Mouse (Mus musculus): ENCODE results near the gene Olfr63.
"Not testable (repeated sequence)": the region's sequence is repeated elsewhere in the genome, so short reads cannot be mapped to it uniquely, and the experiment has no call there.

The Olfr63 gene

DNA sequence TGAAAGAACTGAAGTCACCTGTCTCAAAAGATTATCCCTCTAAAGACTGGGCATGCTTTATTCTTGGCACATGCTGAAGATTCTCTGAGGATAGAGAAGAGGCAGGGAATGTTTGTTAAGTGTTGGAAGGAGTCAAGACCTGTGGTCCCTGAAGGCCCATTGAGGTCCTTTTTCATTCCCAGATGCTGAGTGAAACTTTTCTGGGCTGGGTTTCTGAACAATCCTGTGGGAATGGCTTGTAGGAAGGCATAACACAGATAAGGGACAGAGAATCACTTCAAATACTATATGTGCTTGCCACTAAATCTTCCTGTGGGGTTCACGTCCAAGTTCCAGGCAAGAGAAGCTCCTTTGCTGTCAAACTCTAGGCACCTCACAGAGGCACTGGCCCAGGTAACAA, at the start of gene Olfr63:
Gene Olfr63 (plus strand): TSS at position 301 of the 400 bp plus-strand sequence.
- DNase-seq (ENCODE audit: extremely low read depth, insufficient read length, low spot score), result no peak

DNA sequence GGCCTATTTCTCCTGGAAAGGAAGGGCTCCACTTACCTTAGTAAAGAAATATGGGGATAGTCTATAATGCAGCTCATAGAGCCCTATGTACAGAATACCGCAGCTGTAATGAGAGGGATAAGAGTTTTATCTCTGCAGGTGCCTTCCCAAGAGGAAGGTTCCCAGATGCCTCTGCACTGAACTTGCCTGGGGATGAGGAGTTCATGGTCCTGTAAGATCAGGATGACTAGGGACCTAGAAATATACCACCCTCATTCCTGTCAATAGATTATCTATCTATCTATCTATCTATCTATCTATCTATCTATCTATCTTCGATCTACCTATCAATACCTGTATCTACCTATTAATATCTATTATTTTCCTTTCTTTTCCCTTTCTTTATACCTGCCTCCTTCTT, 42.9 kb upstream of the Olfr63 start, which contains the start of gene Olfr1564:
Gene Olfr1564 (minus strand): TSS at position 101 of the 400 bp plus-strand sequence.
- DNase-seq (ENCODE audit: extremely low read depth, insufficient read length, low spot score), result no peak

DNA sequence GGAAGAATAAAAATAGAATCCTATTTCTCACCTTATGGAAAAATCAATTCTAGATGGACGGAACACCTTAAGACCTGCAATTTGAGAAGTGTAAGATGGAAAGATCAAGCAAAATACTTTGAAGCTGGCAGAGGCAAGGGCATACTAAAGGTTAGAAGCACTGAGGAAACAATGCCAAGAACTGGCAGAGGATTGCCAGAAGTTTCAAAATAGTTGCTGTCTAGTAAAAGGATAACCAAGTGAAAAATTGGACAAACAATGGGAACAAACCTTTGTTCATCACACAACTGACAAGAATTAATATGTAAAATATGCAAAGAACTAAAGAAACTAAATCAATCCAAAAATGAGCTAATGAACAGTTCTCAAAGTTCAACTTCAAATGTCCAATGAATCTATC, 27.8 kb upstream of the Olfr63 start:
- DNase-seq (ENCODE audit: extremely low read depth, insufficient read length, low spot score), result not testable (repeated sequence)

DNA sequence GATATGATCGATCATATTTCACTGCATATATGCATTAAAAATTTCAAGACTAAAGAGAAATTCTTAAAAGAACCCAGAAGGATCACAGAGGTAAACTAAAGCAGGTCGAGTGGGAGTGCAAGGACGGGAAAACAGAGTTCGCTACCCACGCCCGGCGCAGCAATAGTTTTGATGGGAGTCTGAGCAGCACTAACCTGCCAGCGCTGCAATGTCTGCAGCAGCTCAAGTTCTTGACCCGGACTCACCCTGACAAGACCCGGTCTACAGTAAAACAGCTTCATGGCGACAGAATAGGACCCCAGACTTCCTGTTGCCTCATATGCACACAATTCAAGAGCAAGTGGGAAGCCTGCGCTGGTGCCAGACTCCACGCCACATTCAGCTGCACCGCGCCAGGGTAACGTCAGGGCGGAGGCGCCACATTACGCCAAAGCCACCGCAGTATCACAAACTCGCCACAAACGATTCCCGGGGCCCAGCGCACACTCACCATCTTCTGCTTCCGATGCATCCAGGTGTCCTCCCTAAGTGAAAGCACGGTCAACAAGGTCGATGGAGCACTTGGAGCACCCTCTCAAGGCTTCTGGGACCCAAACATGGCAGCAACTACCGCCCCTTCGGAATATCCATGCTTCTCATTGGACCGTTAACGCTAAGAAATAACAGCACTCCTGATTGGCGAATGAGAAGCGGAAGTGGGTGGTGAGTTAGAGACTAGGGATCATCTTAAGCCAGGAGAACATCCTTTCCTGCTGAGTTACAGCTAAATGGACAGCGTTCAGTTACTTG, 9.8 kb upstream of the Olfr63 start, which contains the start of gene Zfp955a:
Gene Zfp955a (minus strand): TSS at position 616 of the 789 bp plus-strand sequence.
- DNase-seq (ENCODE audit: extremely low read depth, insufficient read length, low spot score), result not testable (repeated sequence)

DNA sequence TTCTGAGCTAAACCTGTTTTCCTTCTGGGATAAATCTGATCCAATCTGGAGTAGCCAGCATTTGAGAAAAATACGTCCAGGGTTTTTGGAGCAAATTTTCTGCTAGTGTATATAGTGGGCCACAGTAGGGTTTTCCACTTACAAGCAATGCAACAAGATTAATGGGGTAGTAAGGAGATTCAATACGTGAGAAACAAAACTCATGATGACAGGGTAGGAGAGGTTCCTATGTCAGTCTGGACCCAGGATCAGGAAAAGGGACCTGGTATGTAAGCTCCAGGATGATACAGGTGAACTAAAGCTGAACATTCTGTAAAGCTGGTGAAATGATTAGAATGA, 9.2 kb upstream of the Olfr63 start:
- not testable (repeated sequence) for DNase-seq (ENCODE audit: extremely low read depth, insufficient read length, low spot score)

DNA sequence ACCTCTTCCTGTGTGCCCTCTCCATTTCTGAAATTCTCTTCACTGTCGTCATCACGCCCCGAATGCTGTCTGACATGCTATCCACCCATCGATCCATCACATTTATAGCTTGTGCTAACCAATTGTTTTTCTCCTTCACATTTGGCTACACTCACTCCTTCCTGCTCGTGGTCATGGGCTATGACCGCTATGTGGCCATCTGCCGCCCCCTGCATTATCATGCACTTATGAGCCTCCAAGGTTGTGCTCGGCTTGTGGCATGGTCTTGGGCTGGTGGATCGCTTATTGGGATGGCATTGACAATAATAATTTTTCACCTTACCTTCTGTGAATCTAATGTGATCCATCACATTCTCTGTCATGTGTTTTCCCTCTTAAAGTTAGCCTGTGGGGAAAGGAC, 4.4 kb downstream of the Olfr63 start:
- no peak for DNase-seq (ENCODE audit: extremely low read depth, insufficient read length, low spot score)

DNA sequence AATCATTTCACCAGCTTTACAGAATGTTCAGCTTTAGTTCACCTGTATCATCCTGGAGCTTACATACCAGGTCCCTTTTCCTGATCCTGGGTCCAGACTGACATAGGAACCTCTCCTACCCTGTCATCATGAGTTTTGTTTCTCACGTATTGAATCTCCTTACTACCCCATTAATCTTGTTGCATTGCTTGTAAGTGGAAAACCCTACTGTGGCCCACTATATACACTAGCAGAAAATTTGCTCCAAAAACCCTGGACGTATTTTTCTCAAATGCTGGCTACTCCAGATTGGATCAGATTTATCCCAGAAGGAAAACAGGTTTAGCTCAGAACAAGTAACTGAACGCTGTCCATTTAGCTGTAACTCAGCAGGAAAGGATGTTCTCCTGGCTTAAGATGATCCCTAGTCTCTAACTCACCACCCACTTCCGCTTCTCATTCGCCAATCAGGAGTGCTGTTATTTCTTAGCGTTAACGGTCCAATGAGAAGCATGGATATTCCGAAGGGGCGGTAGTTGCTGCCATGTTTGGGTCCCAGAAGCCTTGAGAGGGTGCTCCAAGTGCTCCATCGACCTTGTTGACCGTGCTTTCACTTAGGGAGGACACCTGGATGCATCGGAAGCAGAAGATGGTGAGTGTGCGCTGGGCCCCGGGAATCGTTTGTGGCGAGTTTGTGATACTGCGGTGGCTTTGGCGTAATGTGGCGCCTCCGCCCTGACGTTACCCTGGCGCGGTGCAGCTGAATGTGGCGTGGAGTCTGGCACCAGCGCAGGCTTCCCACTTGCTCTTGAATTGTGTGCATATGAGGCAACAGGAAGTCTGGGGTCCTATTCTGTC, 24.8 kb downstream of the Olfr63 start, which contains the start of gene Zfp955b:
Gene Zfp955b (plus strand): TSS at position 506 of the 837 bp plus-strand sequence.
- not testable (repeated sequence) for DNase-seq (ENCODE audit: extremely low read depth, insufficient read length, low spot score)

DNA sequence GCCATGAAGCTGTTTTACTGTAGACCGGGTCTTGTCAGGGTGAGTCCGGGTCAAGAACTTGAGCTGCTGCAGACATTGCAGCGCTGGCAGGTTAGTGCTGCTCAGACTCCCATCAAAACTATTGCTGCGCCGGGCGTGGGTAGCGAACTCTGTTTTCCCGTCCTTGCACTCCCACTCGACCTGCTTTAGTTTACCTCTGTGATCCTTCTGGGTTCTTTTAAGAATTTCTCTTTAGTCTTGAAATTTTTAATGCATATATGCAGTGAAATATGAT, 25.3 kb downstream of the Olfr63 start:
- DNase-seq (ENCODE audit: extremely low read depth, insufficient read length, low spot score), result not testable (repeated sequence)
